Mouse (Mus musculus): ENCODE data around the gene Tmem87a. TPM values are rescaled to one million over a fixed set of nuclear protein-coding genes. Genes with fewer than 3 reads are reported as not detected.

Tmem87a gene
- polyA plus RNA-seq (2015; fragmentation: Nextera tagmentation; extraction: Ambion mirVana): 5.6 and 6.8 TPM in 2 replicates

- no peaks in the 10 kb centered on the region for H3K27me3 ChIP-seq (ENCODE audit: control insufficient read depth, insufficient read depth, low read depth, low read length)
- ATAC-seq: peak; percentile 100
- peak within 1 kb of the TSS; percentile 88 for H3K4me3 ChIP-seq (ENCODE audit: low read depth, low read length)
- peaks cover 21% of the 10 kb centered on the region for H3K4me1 ChIP-seq (ENCODE audit: control insufficient read depth, insufficient read depth, low read length)
- no peaks in the 10 kb centered on the region for H3K9me3 ChIP-seq (replicated peaks; ENCODE audit: control insufficient read depth, low read length, poor library complexity, severe bottlenecking)
- peak within 1 kb of the TSS; percentile 84 for H3K27ac ChIP-seq (ENCODE audit: low read length)
- peak within 1 kb of the TSS; percentile 86 for H3K4me2 ChIP-seq (ENCODE audit: low read length)
- no peaks in the 10 kb centered on the region for H3K36me3 ChIP-seq (ENCODE audit: control insufficient read depth, insufficient read depth, low read length)
- peak within 1 kb of the TSS; percentile 73 for H3K9ac ChIP-seq (ENCODE audit: low read depth, low read length)
- WGBS: under 1% methylated on average over 34 of the region's 34 CpGs
Measured at GRCm38 (mm10) chr2:120403986-120404822, at the start of gene Tmem87a. Gene Tmem87a, minus strand, starts transcription at chr2:120404113.

- 86% methylated on average over 4 of the region's 4 CpGs for WGBS
- no peak for ATAC-seq
Measured at GRCm38 (mm10) chr2:120452600-120452999, 48.7 kb upstream of the Tmem87a start.

GRCm38 (mm10) chr2:120450724-120451123, 46.8 kb upstream of the Tmem87a start:
- no peak for ATAC-seq
- H3K9me3 ChIP-seq (replicated peaks; ENCODE audit: control insufficient read depth, low read length, poor library complexity, severe bottlenecking): no peaks in the 10 kb centered on the region
- no peak overlapping the region for H3K9ac ChIP-seq (ENCODE audit: low read depth, low read length)
- no peak overlapping the region for H3K4me2 ChIP-seq (ENCODE audit: low read length)
- no peak overlapping the region for H3K27ac ChIP-seq (ENCODE audit: low read length)
- no peaks in the 10 kb centered on the region for H3K36me3 ChIP-seq (ENCODE audit: control insufficient read depth, insufficient read depth, low read length)
- no peaks in the 10 kb centered on the region for H3K4me1 ChIP-seq (ENCODE audit: control insufficient read depth, insufficient read depth, low read length)
- 60% methylated on average over 6 of the region's 6 CpGs for WGBS
- H3K27me3 ChIP-seq (ENCODE audit: control insufficient read depth, insufficient read depth, low read depth, low read length): no peaks in the 10 kb centered on the region
- H3K4me3 ChIP-seq (ENCODE audit: low read depth, low read length): no peak overlapping the region

More at GRCm38 (mm10) chr2:120452600-120452999, 48.7 kb upstream of the Tmem87a start:
- no peaks in the 10 kb centered on the region for H3K36me3 ChIP-seq (ENCODE audit: control insufficient read depth, insufficient read depth, low read length)
- H3K9ac ChIP-seq (ENCODE audit: low read depth, low read length): no peak overlapping the region
- no peaks in the 10 kb centered on the region for H3K4me1 ChIP-seq (ENCODE audit: control insufficient read depth, insufficient read depth, low read length)
- H3K27me3 ChIP-seq (ENCODE audit: control insufficient read depth, insufficient read depth, low read depth, low read length): no peaks in the 10 kb centered on the region
- no peak overlapping the region for H3K4me3 ChIP-seq (ENCODE audit: low read depth, low read length)
- no peak overlapping the region for H3K4me2 ChIP-seq (ENCODE audit: low read length)
- no peak overlapping the region for H3K27ac ChIP-seq (ENCODE audit: low read length)
- no peaks in the 10 kb centered on the region for H3K9me3 ChIP-seq (replicated peaks; ENCODE audit: control insufficient read depth, low read length, poor library complexity, severe bottlenecking)

GRCm38 (mm10) chr2:120447306-120447705, 43.4 kb upstream of the Tmem87a start:
- Histone ChIP-seq H3K4me3 (ENCODE audit: low read depth, low read length) (no peak overlapping the region), H3K27me3 (ENCODE audit: control insufficient read depth, insufficient read depth, low read depth, low read length) (no peaks in the 10 kb centered on the region), H3K27ac (ENCODE audit: low read length) (no peak overlapping the region), H3K4me2 (ENCODE audit: low read length) (no peak overlapping the region), H3K9ac (ENCODE audit: low read depth, low read length) (no peak overlapping the region), H3K36me3 (ENCODE audit: control insufficient read depth, insufficient read depth, low read length) (no peaks in the 10 kb centered on the region), H3K4me1 (ENCODE audit: control insufficient read depth, insufficient read depth, low read length) (no peaks in the 10 kb centered on the region), H3K9me3 (replicated peaks; ENCODE audit: control insufficient read depth, low read length, poor library complexity, severe bottlenecking) (no peaks in the 10 kb centered on the region)
- no peak for ATAC-seq
- 96% methylated on average over 1 of the region's 1 CpGs for WGBS

- Histone ChIP-seq H3K4me1 (ENCODE audit: control insufficient read depth, insufficient read depth, low read length) (no peaks in the 10 kb centered on the region), H3K4me2 (ENCODE audit: low read length) (no peak overlapping the region), H3K9ac (ENCODE audit: low read depth, low read length) (no peak overlapping the region), H3K27me3 (ENCODE audit: control insufficient read depth, insufficient read depth, low read depth, low read length) (no peaks in the 10 kb centered on the region), H3K36me3 (ENCODE audit: control insufficient read depth, insufficient read depth, low read length) (no peaks in the 10 kb centered on the region), H3K9me3 (replicated peaks; ENCODE audit: control insufficient read depth, low read length, poor library complexity, severe bottlenecking) (no peaks in the 10 kb centered on the region), H3K4me3 (ENCODE audit: low read depth, low read length) (no peak overlapping the region), H3K27ac (ENCODE audit: low read length) (no peak overlapping the region)
- ATAC-seq: no peak
- 88% methylated on average over 10 of the region's 10 CpGs for WGBS
Measured at GRCm38 (mm10) chr2:120446373-120446772, 42.5 kb upstream of the Tmem87a start.

GRCm38 (mm10) chr2:120444486-120444885, 40.6 kb upstream of the Tmem87a start:
- Histone ChIP-seq H3K27ac (ENCODE audit: low read length) (no peak overlapping the region), H3K36me3 (ENCODE audit: control insufficient read depth, insufficient read depth, low read length) (no peaks in the 10 kb centered on the region), H3K4me1 (ENCODE audit: control insufficient read depth, insufficient read depth, low read length) (no peaks in the 10 kb centered on the region), H3K27me3 (ENCODE audit: control insufficient read depth, insufficient read depth, low read depth, low read length) (no peaks in the 10 kb centered on the region), H3K4me2 (ENCODE audit: low read length) (no peak overlapping the region), H3K9me3 (replicated peaks; ENCODE audit: control insufficient read depth, low read length, poor library complexity, severe bottlenecking) (no peaks in the 10 kb centered on the region), H3K4me3 (ENCODE audit: low read depth, low read length) (no peak overlapping the region), H3K9ac (ENCODE audit: low read depth, low read length) (no peak overlapping the region)
- WGBS: 96% methylated on average over 1 of the region's 1 CpGs
- ATAC-seq: no peak

GRCm38 (mm10) chr2:120424386-120424785, 20.5 kb upstream of the Tmem87a start:
- Histone ChIP-seq H3K9me3 (replicated peaks; ENCODE audit: control insufficient read depth, low read length, poor library complexity, severe bottlenecking) (no peaks in the 10 kb centered on the region), H3K27ac (ENCODE audit: low read length) (no peak overlapping the region), H3K4me3 (ENCODE audit: low read depth, low read length) (no peak overlapping the region), H3K9ac (ENCODE audit: low read depth, low read length) (no peak overlapping the region), H3K36me3 (ENCODE audit: control insufficient read depth, insufficient read depth, low read length) (no peaks in the 10 kb centered on the region), H3K27me3 (ENCODE audit: control insufficient read depth, insufficient read depth, low read depth, low read length) (no peaks in the 10 kb centered on the region), H3K4me1 (ENCODE audit: control insufficient read depth, insufficient read depth, low read length) (no peaks in the 10 kb centered on the region), H3K4me2 (ENCODE audit: low read length) (no peak overlapping the region)
- WGBS: 91% methylated on average over 5 of the region's 5 CpGs
- ATAC-seq: no peak

GRCm38 (mm10) chr2:120414738-120415414, 11.0 kb upstream of the Tmem87a start:
- Histone ChIP-seq H3K9ac (ENCODE audit: low read depth, low read length) (no peak overlapping the region), H3K4me1 (ENCODE audit: control insufficient read depth, insufficient read depth, low read length) (no peaks in the 10 kb centered on the region), H3K4me3 (ENCODE audit: low read depth, low read length) (no peak overlapping the region), H3K9me3 (replicated peaks; ENCODE audit: control insufficient read depth, low read length, poor library complexity, severe bottlenecking) (no peaks in the 10 kb centered on the region), H3K36me3 (ENCODE audit: control insufficient read depth, insufficient read depth, low read length) (no peaks in the 10 kb centered on the region), H3K27ac (ENCODE audit: low read length) (no peak overlapping the region), H3K4me2 (ENCODE audit: low read length) (no peak overlapping the region), H3K27me3 (ENCODE audit: control insufficient read depth, insufficient read depth, low read depth, low read length) (no peaks in the 10 kb centered on the region)
- 59% methylated on average over 1 of the region's 1 CpGs for WGBS
- no peak for ATAC-seq

GRCm38 (mm10) chr2:120414113-120414512, 10.2 kb upstream of the Tmem87a start:
- no peak overlapping the region for H3K4me2 ChIP-seq (ENCODE audit: low read length)
- H3K27ac ChIP-seq (ENCODE audit: low read length): no peak overlapping the region
- H3K4me3 ChIP-seq (ENCODE audit: low read depth, low read length): no peak overlapping the region
- H3K36me3 ChIP-seq (ENCODE audit: control insufficient read depth, insufficient read depth, low read length): no peaks in the 10 kb centered on the region
- no peaks in the 10 kb centered on the region for H3K27me3 ChIP-seq (ENCODE audit: control insufficient read depth, insufficient read depth, low read depth, low read length)
- H3K4me1 ChIP-seq (ENCODE audit: control insufficient read depth, insufficient read depth, low read length): no peaks in the 10 kb centered on the region
- ATAC-seq: no peak
- H3K9ac ChIP-seq (ENCODE audit: low read depth, low read length): no peak overlapping the region
- no peaks in the 10 kb centered on the region for H3K9me3 ChIP-seq (replicated peaks; ENCODE audit: control insufficient read depth, low read length, poor library complexity, severe bottlenecking)
